Mouse (Mus musculus): ENCODE measurements around the gene Xntrpc. TPM values are rescaled to one million over a fixed set of nuclear protein-coding genes. Genes with fewer than 3 reads are reported as not detected.
"Not testable (repeated sequence)": the region's sequence is repeated elsewhere in the genome, so short reads cannot be mapped to it uniquely, and the experiment has no call there.

Gene Xntrpc
- polyA plus RNA-seq, 1 experiment from 2014 or later, result 2.6 TPM

GRCm38 (mm10) chr7:102042314-102042713, 23.2 kb upstream of the Xntrpc start:
- H3K27ac ChIP-seq, result no peak overlapping the region
- peaks cover 39% of the 10 kb centered on the region for H3K36me3 ChIP-seq
- no peaks in the 10 kb centered on the region for H3K4me1 ChIP-seq
- no peaks in the 10 kb centered on the region for H3K9me3 ChIP-seq
- H3K4me3 ChIP-seq, result no peak overlapping the region
- H3K27me3 ChIP-seq (replicated peaks), result no peaks in the 10 kb centered on the region
- 88% methylated on average over 2 of the region's 2 CpGs for WGBS
- ATAC-seq (ENCODE audit: low FRiP score, low read depth), result no peak
- no peak overlapping the region for H3K9ac ChIP-seq
- H3K4me2 ChIP-seq (replicated peaks), result no peak overlapping the region

GRCm38 (mm10) chr7:102048524-102048923, 17.0 kb upstream of the Xntrpc start:
- not testable (repeated sequence) for H3K4me1 ChIP-seq; H3K4me3 ChIP-seq; ATAC-seq (ENCODE audit: low FRiP score, low read depth); H3K27me3 ChIP-seq (replicated peaks); H3K27ac ChIP-seq; H3K4me2 ChIP-seq (replicated peaks); H3K9ac ChIP-seq; H3K9me3 ChIP-seq
- H3K36me3 ChIP-seq, result peaks cover 19% of the 10 kb centered on the region

- Histone ChIP-seq H3K4me1 (peaks cover 16% of the 10 kb centered on the region), H3K9ac (no peak overlapping the region), H3K4me2 (replicated peaks) (no peak overlapping the region), H3K27me3 (replicated peaks) (no peaks in the 10 kb centered on the region), H3K4me3 (no peak overlapping the region), H3K36me3 (peaks cover 17% of the 10 kb centered on the region), H3K27ac (no peak overlapping the region), H3K9me3 (no peaks in the 10 kb centered on the region)
- WGBS, result 90% methylated on average over 3 of the region's 3 CpGs
- ATAC-seq (ENCODE audit: low FRiP score, low read depth), result no peak
Measured at GRCm38 (mm10) chr7:102061353-102061752, 4.2 kb upstream of the Xntrpc start.

- no peak overlapping the region for H3K4me2 ChIP-seq (replicated peaks)
- no peak overlapping the region for H3K4me3 ChIP-seq
- no peak overlapping the region for H3K9ac ChIP-seq
- H3K9me3 ChIP-seq, result no peaks in the 10 kb centered on the region
- ATAC-seq (ENCODE audit: low FRiP score, low read depth), result no peak
- no peaks in the 10 kb centered on the region for H3K27me3 ChIP-seq (replicated peaks)
- WGBS, result 92% methylated on average over 1 of the region's 1 CpGs
- peaks cover 11% of the 10 kb centered on the region for H3K36me3 ChIP-seq
- no peak overlapping the region for H3K27ac ChIP-seq
- H3K4me1 ChIP-seq, result peaks cover 19% of the 10 kb centered on the region
Measured at GRCm38 (mm10) chr7:102062203-102062602, 3.3 kb upstream of the Xntrpc start.

- Histone ChIP-seq H3K4me2 (replicated peaks) (peak overlapping the region; percentile 65), H3K9me3 (no peaks in the 10 kb centered on the region), H3K27ac (no peak overlapping the region), H3K36me3 (peaks cover 8% of the 10 kb centered on the region), H3K9ac (no peak overlapping the region), H3K4me3 (peak overlapping the region; percentile 65), H3K27me3 (replicated peaks) (no peaks in the 10 kb centered on the region), H3K4me1 (peaks cover 19% of the 10 kb centered on the region)
- ATAC-seq (ENCODE audit: low FRiP score, low read depth), result no peak
- 94% methylated on average over 9 of the region's 9 CpGs for WGBS
Measured at GRCm38 (mm10) chr7:102063891-102064290, 1.6 kb upstream of the Xntrpc start.

- ATAC-seq (ENCODE audit: low FRiP score, low read depth), result peak; percentile 67
- Histone ChIP-seq H3K4me1 (peaks cover 19% of the 10 kb centered on the region), H3K4me2 (replicated peaks) (peak overlapping the region; percentile 65), H3K9me3 (no peaks in the 10 kb centered on the region), H3K9ac (peak overlapping the region; percentile 64), H3K27ac (peak overlapping the region; percentile 47), H3K36me3 (peaks cover under 1% of the 10 kb centered on the region), H3K27me3 (replicated peaks) (no peaks in the 10 kb centered on the region), H3K4me3 (peak overlapping the region; percentile 65)
- WGBS, result under 1% methylated on average over 9 of the region's 9 CpGs
Measured at GRCm38 (mm10) chr7:102064655-102065045, 863 bp upstream of the Xntrpc start.

- Histone ChIP-seq H3K36me3 (peaks cover 3% of the 10 kb centered on the region; the same call in 1 of the 2 replicates), H3K4me1 (peaks cover 19% of the 10 kb centered on the region), H3K4me3 (peak overlapping the region; percentile 65), H3K27ac (no peak overlapping the region), H3K4me2 (replicated peaks) (peak overlapping the region; percentile 65), H3K9me3 (no peaks in the 10 kb centered on the region), H3K27me3 (replicated peaks) (no peaks in the 10 kb centered on the region), H3K9ac (peak overlapping the region; percentile 64; the same call in 1 of the 2 replicates)
- no peak for ATAC-seq (ENCODE audit: low FRiP score, low read depth)
- 86% methylated on average over 6 of the region's 6 CpGs for WGBS
Measured at GRCm38 (mm10) chr7:102066363-102066762, 850 bp downstream of the Xntrpc start.

GRCm38 (mm10) chr7:102076714-102077296, 11.3 kb downstream of the Xntrpc start:
- Histone ChIP-seq H3K36me3 (peaks cover 81% of the 10 kb centered on the region), H3K27ac (no peak overlapping the region), H3K27me3 (replicated peaks) (no peaks in the 10 kb centered on the region), H3K4me1 (no peaks in the 10 kb centered on the region), H3K9me3 (no peaks in the 10 kb centered on the region), H3K4me2 (replicated peaks) (no peak overlapping the region), H3K9ac (no peak overlapping the region), H3K4me3 (no peak overlapping the region)
- ATAC-seq (ENCODE audit: low FRiP score, low read depth), result no peak
- WGBS, result 83% methylated on average over 7 of the region's 7 CpGs

- Histone ChIP-seq H3K4me1 (no peaks in the 10 kb centered on the region), H3K4me3 (no peak overlapping the region), H3K36me3 (peaks cover 83% of the 10 kb centered on the region), H3K9me3 (no peaks in the 10 kb centered on the region), H3K4me2 (replicated peaks) (no peak overlapping the region), H3K27me3 (replicated peaks) (no peaks in the 10 kb centered on the region), H3K9ac (no peak overlapping the region), H3K27ac (no peak overlapping the region)
- no peak for ATAC-seq (ENCODE audit: low FRiP score, low read depth)
- WGBS, result 83% methylated on average over 7 of the region's 7 CpGs
Measured at GRCm38 (mm10) chr7:102078517-102078916, 13.0 kb downstream of the Xntrpc start.

GRCm38 (mm10) chr7:102080311-102080710, 14.8 kb downstream of the Xntrpc start:
- no peaks in the 10 kb centered on the region for H3K9me3 ChIP-seq
- H3K4me2 ChIP-seq (replicated peaks), result no peak overlapping the region
- no peaks in the 10 kb centered on the region for H3K4me1 ChIP-seq
- WGBS, result 96% methylated on average over 8 of the region's 8 CpGs
- no peak for ATAC-seq (ENCODE audit: low FRiP score, low read depth)
- H3K36me3 ChIP-seq, result peaks cover 85% of the 10 kb centered on the region
- no peak overlapping the region for H3K4me3 ChIP-seq
- no peak overlapping the region for H3K27ac ChIP-seq
- no peak overlapping the region for H3K9ac ChIP-seq
- H3K27me3 ChIP-seq (replicated peaks), result no peaks in the 10 kb centered on the region

- no peaks in the 10 kb centered on the region for H3K9me3 ChIP-seq
- no peak overlapping the region for H3K9ac ChIP-seq
- no peaks in the 10 kb centered on the region for H3K4me1 ChIP-seq
- H3K36me3 ChIP-seq, result peaks cover 73% of the 10 kb centered on the region
- no peaks in the 10 kb centered on the region for H3K27me3 ChIP-seq (replicated peaks)
- WGBS, result 95% methylated on average over 5 of the region's 5 CpGs
- H3K4me2 ChIP-seq (replicated peaks), result no peak overlapping the region
- no peak for ATAC-seq (ENCODE audit: low FRiP score, low read depth)
- H3K27ac ChIP-seq, result no peak overlapping the region
- H3K4me3 ChIP-seq, result no peak overlapping the region
Measured at GRCm38 (mm10) chr7:102081784-102082183, 16.3 kb downstream of the Xntrpc start.

GRCm38 (mm10) chr7:102082816-102083215, 17.3 kb downstream of the Xntrpc start, which contains the start of gene Trpc2:
Gene Trpc2 (plus strand): TSS chr7:102083116.
- Histone ChIP-seq H3K27me3 (replicated peaks) (no peaks in the 10 kb centered on the region), H3K9me3 (no peaks in the 10 kb centered on the region), H3K9ac (no peak within 1 kb of the TSS), H3K4me1 (no peaks in the 10 kb centered on the region), H3K4me2 (replicated peaks) (no peak within 1 kb of the TSS), H3K4me3 (no peak within 1 kb of the TSS), H3K27ac (no peak within 1 kb of the TSS), H3K36me3 (peaks cover 63% of the 10 kb centered on the region)
- 83% methylated on average over 5 of the region's 5 CpGs for WGBS
- no peak for ATAC-seq (ENCODE audit: low FRiP score, low read depth)

- H3K9ac ChIP-seq, result no peak overlapping the region
- H3K9me3 ChIP-seq, result no peaks in the 10 kb centered on the region
- no peaks in the 10 kb centered on the region for H3K27me3 ChIP-seq (replicated peaks)
- no peak overlapping the region for H3K4me2 ChIP-seq (replicated peaks)
- no peak overlapping the region for H3K27ac ChIP-seq
- ATAC-seq (ENCODE audit: low FRiP score, low read depth), result no peak
- peaks cover 58% of the 10 kb centered on the region for H3K36me3 ChIP-seq
- WGBS, result 92% methylated on average over 26 of the region's 26 CpGs
- no peaks in the 10 kb centered on the region for H3K4me1 ChIP-seq
- no peak overlapping the region for H3K4me3 ChIP-seq
Measured at GRCm38 (mm10) chr7:102084041-102084696, 18.7 kb downstream of the Xntrpc start.

Measured in neural tube, embryonic 12.5 days (tissue).